Mouse (Mus musculus): Measurements from ENCODE around the gene Camk2b.

Camk2b gene

DNA sequence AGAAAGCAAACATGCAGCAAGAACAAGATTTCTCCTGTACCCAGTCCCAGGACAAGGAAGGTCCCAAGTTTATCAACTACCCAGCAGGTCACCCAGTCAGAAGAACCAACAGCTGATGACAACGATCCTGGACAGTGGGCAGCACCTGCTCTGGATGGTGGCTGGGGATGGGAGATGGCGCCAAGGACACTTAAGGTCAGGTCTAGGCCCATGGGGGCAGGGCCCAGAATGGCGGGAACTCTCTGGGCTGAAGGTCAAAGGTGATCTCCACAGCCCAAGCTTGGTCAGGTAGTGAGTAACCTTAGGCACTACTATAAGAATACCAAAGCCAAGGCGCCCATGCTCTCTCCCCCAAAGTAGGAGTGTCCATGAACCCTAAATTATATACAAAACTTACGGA is 4.3 kb downstream of the Camk2b start:
- in situ Hi-C loops (cut with MboI; ENCODE audit: low pct_unique_long_range_greater_than_20kb in 1 of 2, low sequenced_read_pairs in 2 of 2, unreplicated experiment in 1 of 2), result loop anchor here in 1 of 2 experiments (5.0 kb wide), 1 partner anchor 60 kb away; no protein-coding TSS in a partner anchor

DNA sequence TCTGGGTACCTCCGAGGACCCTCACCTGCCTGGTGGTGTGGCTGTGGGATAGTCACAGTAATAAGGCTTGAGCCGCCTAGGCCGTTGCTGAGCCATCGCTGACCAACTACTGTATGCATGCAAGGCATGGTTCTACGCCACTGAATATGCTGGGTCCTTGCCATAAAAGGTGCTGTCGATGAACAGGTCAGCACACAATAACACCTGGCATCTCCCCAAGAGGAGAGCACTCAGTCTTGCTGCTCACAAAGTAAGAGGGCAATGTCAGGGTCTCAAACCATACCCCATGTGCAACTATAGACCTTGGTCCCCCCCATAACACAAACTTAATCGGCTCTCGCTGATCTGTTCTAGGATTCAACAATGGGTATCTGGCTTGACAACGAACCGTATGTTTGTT is 7.0 kb downstream of the Camk2b start:
- in situ Hi-C loops (cut with MboI; ENCODE audit: low pct_unique_long_range_greater_than_20kb in 1 of 2, low sequenced_read_pairs in 2 of 2, unreplicated experiment in 1 of 2), result no loop called here

DNA sequence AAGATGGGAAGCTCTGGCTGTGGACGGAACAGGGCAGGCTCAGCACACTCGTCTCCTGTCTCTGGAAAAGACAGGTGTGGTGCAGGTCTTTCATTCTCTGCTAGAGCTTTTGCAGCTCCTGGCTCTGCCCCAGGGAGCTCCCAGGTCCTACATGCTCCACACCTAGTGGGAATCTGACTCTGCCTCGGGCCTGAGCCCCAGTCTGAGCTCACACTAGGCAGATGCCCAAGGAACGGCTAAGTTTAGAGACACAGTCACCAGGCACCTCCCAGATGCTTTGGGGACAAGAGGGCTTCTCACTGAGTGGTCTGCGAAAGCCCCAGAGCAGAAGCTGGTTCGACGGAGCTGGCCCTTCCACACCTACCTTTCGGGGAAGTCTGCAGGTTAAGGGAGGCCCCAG is 12.8 kb downstream of the Camk2b start:
- in situ Hi-C loops (cut with MboI; ENCODE audit: low pct_unique_long_range_greater_than_20kb in 1 of 2, low sequenced_read_pairs in 2 of 2, unreplicated experiment in 1 of 2), result no loop called here

DNA sequence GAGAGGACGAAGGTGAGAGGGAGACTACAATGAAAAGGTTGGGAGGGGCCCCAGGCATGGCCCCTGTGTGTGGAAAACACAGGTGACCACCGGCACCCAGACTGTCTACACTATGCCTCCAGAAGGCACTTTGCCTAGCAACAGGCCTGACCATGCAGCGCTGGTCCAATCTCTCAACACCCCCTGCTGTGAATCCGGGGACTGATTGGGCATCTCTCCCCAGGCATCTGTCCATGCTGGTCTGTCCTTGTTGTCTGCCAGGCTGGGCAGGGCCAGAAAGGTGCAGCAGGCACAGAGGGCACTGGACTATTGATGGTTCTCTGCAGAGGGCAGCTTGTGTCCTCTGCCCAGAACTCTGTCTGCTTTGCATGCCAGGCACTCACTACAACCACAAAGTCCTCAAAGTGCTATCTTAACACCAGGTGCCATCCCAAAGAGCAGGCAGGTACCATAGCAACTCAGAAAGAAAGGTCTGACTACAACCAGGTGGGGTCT is 16.0 kb downstream of the Camk2b start:
- in situ Hi-C loops (cut with MboI; ENCODE audit: low pct_unique_long_range_greater_than_20kb in 1 of 2, low sequenced_read_pairs in 2 of 2, unreplicated experiment in 1 of 2), result no loop called here

GRCm38 (mm10) chr11:6048208-6048607 is 18.0 kb downstream of the Camk2b start:
- in situ Hi-C loops (cut with MboI; ENCODE audit: low pct_unique_long_range_greater_than_20kb in 1 of 2, low sequenced_read_pairs in 2 of 2, unreplicated experiment in 1 of 2), result no loop called here

DNA sequence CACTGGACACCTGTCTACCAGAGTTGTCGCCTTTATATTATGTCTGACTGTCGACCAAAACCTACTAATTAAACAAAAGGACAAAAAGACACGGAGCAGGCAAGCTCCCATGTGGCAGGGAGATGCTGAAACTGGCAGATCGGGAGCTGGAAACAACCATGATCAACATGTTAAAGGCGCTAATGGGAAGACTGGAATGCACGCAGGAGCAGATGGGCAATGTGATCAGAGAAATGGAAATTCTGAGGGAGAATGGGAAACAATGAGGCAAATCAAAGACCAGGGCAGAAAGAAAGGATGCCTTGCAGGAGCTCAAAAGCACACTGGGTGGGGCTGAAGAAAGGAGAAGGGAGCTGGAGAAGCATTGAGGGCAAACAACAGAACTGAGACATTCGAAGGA is 27.2 kb downstream of the Camk2b start:
- in situ Hi-C loops (cut with MboI; ENCODE audit: low pct_unique_long_range_greater_than_20kb in 1 of 2, low sequenced_read_pairs in 2 of 2, unreplicated experiment in 1 of 2), result no loop called here

DNA sequence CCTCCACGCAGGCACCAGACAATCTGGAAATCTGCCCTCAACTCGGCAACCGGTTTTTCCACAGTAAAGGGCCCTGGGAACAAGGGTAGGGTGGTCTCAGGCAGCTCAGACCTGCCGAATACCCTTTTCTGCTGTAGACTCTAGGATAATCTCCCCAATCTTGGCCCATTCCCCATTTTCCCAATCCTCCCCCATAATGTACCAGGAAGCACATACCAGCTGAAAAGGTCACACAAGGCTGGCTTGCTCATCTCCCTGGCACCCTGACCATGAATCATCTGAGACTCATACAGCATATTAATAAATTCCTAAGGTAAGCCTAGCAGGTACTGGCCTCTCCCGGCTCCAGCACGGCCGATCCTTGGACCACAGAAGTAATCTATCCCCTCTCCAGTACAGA is 28.5 kb downstream of the Camk2b start:
- in situ Hi-C loops (cut with MboI; ENCODE audit: low pct_unique_long_range_greater_than_20kb in 1 of 2, low sequenced_read_pairs in 2 of 2, unreplicated experiment in 1 of 2), result no loop called here

GRCm38 (mm10) chr11:6037198-6037597 is 29.0 kb downstream of the Camk2b start:
- in situ Hi-C loops (cut with MboI; ENCODE audit: low pct_unique_long_range_greater_than_20kb in 1 of 2, low sequenced_read_pairs in 2 of 2, unreplicated experiment in 1 of 2), result no loop called here

DNA sequence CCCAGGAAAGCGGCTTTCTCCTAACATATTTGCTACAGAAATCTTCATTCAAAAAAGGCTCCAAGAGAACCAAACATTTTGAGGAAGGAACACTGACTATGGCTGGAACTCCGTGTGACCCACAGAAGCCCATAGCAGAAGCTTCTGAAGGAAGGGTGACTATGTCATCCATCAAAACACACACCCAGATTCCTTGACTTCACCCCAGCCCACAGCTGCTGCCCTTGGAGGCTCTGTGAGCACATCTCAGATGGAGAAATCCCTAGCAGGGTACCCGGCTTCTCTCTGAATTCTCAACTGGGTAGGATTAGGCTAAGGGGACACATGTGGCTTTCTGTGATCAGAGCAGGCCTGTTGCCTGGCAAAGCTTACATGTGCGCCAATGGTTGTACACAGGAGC is 29.7 kb downstream of the Camk2b start:
- in situ Hi-C loops (cut with MboI; ENCODE audit: low pct_unique_long_range_greater_than_20kb in 1 of 2, low sequenced_read_pairs in 2 of 2, unreplicated experiment in 1 of 2), result no loop called here

DNA sequence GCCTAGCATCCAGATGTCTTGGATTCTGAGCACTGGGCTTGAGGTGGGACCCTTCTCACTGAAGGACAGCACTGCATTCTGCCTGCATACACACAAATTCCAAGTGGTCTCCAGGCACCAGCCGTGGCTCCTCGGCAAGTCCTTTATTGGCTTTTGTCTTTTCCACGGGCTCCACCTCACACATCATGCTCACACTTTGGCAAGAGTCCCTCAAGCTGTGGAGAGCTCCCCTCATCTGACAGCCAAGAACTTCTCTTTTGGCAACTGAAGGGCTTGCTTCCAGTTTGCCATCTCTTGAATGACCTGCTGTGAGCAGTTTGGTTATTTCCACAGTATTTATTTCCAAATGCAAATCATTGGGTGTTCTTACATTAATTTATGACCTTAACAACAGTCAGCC is 30.6 kb downstream of the Camk2b start:
- in situ Hi-C loops (cut with MboI; ENCODE audit: low pct_unique_long_range_greater_than_20kb in 1 of 2, low sequenced_read_pairs in 2 of 2, unreplicated experiment in 1 of 2), result no loop called here

DNA sequence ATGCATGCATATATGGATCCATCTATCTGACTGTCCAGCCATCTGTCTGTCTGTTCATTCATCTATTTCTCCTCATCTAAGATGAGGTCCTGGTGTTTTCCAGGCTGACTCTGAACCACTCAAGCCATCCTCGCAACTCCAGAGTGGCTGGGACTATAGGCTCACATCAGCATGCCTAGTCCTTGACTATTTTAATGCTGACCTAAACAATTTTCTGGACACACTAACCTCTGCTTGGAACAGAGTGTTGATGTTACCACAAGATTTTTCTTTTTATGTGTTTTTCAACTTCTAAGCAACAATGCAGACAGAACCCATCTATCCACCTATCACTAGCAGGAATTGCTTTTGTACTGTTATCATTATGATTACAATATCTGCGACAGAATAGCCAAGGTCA is 31.4 kb downstream of the Camk2b start:
- in situ Hi-C loops (cut with MboI; ENCODE audit: low pct_unique_long_range_greater_than_20kb in 1 of 2, low sequenced_read_pairs in 2 of 2, unreplicated experiment in 1 of 2), result no loop called here

DNA sequence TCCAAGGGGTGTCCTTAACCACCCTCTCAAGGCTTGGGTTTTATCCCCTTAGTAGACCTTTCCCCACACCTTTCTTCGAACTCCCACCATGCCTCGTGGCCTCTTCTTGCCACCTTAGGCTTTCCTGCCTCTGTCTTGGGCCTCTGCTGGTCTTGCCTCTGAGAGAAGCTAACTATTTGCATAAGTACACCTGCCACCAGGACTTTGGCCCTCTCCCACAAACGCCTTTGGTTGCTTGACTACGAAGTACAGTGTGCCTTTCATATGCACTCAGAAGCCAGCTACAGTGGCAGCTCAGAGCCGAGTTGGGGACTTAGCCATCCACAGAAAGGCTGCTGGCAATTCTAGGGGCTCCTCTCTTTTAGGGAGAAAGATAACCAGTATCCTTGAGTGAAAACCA is 32.4 kb downstream of the Camk2b start:
- in situ Hi-C loops (cut with MboI; ENCODE audit: low pct_unique_long_range_greater_than_20kb in 1 of 2, low sequenced_read_pairs in 2 of 2, unreplicated experiment in 1 of 2), result no loop called here

DNA sequence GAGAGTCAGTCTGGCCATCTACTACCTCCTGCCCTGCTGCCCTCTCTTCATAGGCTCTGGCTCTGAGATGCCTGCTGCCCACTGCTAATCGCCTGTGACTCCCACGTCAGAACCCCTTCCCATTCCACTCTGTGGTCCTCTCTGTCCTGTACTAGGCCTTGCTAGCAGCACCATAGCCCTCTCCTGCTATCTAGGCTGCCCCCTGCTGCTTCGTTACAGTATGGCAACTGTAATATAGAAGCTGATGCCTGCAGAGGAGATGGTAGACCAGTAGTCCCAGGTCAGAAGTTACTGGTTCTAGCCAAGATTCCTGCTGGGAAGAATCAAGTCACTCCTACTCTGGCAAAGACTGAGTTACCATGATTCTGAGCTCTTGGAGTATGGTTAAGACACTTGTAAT is 33.0 kb downstream of the Camk2b start:
- in situ Hi-C loops (cut with MboI; ENCODE audit: low pct_unique_long_range_greater_than_20kb in 1 of 2, low sequenced_read_pairs in 2 of 2, unreplicated experiment in 1 of 2), result no loop called here

DNA sequence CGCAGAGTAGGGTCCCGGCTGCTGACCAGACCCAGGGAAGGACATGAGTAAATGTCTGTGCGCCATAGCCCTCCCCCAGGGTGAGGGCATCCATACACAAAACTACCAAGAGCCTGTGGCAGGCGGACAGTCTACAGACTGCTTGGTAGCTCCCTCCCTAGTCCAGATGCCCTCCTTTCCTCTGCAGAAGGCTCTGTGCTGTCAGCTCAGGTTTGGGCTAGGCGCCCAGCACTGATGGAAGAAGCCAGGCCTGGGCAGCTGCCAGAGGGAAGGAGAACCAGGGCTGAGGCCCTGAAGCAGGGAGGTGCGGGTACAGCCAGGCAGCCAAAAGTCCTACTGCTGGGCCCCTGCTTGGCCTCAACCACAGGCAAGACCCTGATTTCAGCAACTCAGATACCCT is 35.5 kb downstream of the Camk2b start:
- in situ Hi-C loops (cut with MboI; ENCODE audit: low pct_unique_long_range_greater_than_20kb in 1 of 2, low sequenced_read_pairs in 2 of 2, unreplicated experiment in 1 of 2), result no loop called here

DNA sequence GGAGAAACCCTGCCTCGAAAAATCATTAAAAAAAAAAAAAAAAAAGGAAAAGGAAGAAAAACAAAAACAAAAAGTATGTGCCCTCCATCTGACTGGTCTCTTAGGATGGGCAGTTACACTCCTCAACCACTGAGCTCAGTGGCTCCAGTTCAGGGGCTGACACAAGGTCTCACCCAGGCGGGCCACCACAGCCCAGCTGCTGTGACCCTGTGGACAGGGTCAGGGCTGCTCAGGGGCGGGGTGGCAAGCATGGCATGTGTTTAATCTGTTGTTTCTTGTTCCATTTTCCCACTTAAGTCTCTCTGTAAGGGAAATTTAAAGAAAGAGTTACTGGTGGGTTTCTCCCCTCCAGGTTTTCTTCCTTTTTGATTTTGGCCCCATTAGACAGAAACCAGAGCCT is 36.4 kb downstream of the Camk2b start:
- in situ Hi-C loops (cut with MboI; ENCODE audit: low pct_unique_long_range_greater_than_20kb in 1 of 2, low sequenced_read_pairs in 2 of 2, unreplicated experiment in 1 of 2), result no loop called here

GRCm38 (mm10) chr11:6028911-6029310 is 37.3 kb downstream of the Camk2b start:
- in situ Hi-C loops (cut with MboI; ENCODE audit: low pct_unique_long_range_greater_than_20kb in 1 of 2, low sequenced_read_pairs in 2 of 2, unreplicated experiment in 1 of 2), result no loop called here

DNA sequence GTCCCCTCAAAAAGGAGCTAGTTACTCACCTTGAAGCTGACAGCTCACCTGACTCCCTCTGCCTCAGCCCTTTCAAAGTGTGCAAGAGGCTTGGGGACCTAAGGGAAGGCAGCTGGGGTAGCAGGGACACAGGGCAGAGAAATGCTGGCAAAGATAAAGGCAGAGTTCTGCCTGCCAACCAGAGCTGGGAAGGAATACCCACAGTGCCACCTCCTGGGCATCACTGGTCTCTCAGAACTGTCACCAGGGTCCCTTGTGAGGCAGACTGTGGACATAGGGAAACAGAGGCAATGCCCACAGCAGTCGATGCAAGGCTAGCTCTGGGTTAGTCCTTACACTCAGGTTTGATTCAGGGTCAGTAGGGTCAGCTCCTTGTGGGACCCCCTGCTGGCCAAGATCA is 39.8 kb downstream of the Camk2b start:
- in situ Hi-C loops (cut with MboI; ENCODE audit: low pct_unique_long_range_greater_than_20kb in 1 of 2, low sequenced_read_pairs in 2 of 2, unreplicated experiment in 1 of 2), result no loop called here

- in situ Hi-C loops (cut with MboI; ENCODE audit: low pct_unique_long_range_greater_than_20kb in 1 of 2, low sequenced_read_pairs in 2 of 2, unreplicated experiment in 1 of 2), result no loop called here
Measured at GRCm38 (mm10) chr11:6024923-6025652, 41.1 kb downstream of the Camk2b start.

GRCm38 (mm10) chr11:6020897-6021839 is 45.0 kb downstream of the Camk2b start:
- in situ Hi-C loops (cut with MboI; ENCODE audit: low pct_unique_long_range_greater_than_20kb in 1 of 2, low sequenced_read_pairs in 2 of 2, unreplicated experiment in 1 of 2), result no loop called here

GRCm38 (mm10) chr11:6020360-6020759 is 45.8 kb downstream of the Camk2b start:
- in situ Hi-C loops (cut with MboI; ENCODE audit: low pct_unique_long_range_greater_than_20kb in 1 of 2, low sequenced_read_pairs in 2 of 2, unreplicated experiment in 1 of 2), result no loop called here
